Mouse (Mus musculus): ENCODE data around the gene D17Wsu92e. TPM values are rescaled to one million over a fixed set of nuclear protein-coding genes. Genes with fewer than 3 reads are reported as not detected.

D17Wsu92e gene
- polyA plus RNA-seq, 1 experiment = 65.1 TPM

GRCm38 (mm10) chr17:27796780-27797179 lies 23.7 kb downstream of the D17Wsu92e start:
- Histone ChIP-seq H3ac (ENCODE audit: control insufficient read depth, insufficient read length, low read depth) (no peak overlapping the region), H3K36me3 (ENCODE audit: control insufficient read depth, insufficient read depth) (peaks cover 7% of the 10 kb centered on the region), H3K27me3 (ENCODE audit: control insufficient read depth, insufficient read depth, insufficient read length) (no peaks in the 10 kb centered on the region), H3K79me2 (ENCODE audit: control insufficient read depth, insufficient read depth) (peaks cover 91% of the 10 kb centered on the region), H3K4me3 (ENCODE audit: insufficient read depth, poor library complexity, severe bottlenecking) (no peak overlapping the region), H3K79me3 (ENCODE audit: low read depth) (peaks cover 78% of the 10 kb centered on the region)
- TF ChIP-seq USF1 (IDR thresholded peaks at IDR 0.05; ENCODE audit: low read depth) (no peak), MAX (IDR thresholded peaks at IDR 0.05) (no peak)

- peaks cover 88% of the 10 kb centered on the region for H3K79me2 ChIP-seq (ENCODE audit: control insufficient read depth, insufficient read depth)
- TF ChIP-seq MYOD1 (IDR thresholded peaks at IDR 0.05; ENCODE audit: control insufficient read depth, insufficient read length, low read depth) (no peak), CTCF (IDR thresholded peaks at IDR 0.05; ENCODE audit: control insufficient read depth, insufficient read depth, insufficient read length) (no peak), FOSL1 (IDR thresholded peaks at IDR 0.05; ENCODE audit: insufficient read depth, low read length, poor library complexity, severe bottlenecking) (no peak), MYOG (IDR thresholded peaks at IDR 0.05; ENCODE audit: control insufficient read depth, extremely low read depth, insufficient read length) (no peak), MAX (IDR thresholded peaks at IDR 0.05) (no peak), CEBPB (IDR thresholded peaks at IDR 0.05; ENCODE audit: low read depth) (no peak), USF1 (IDR thresholded peaks at IDR 0.05; ENCODE audit: low read depth) (no peak)
- peaks cover 19% of the 10 kb centered on the region for H3K36me3 ChIP-seq (ENCODE audit: control insufficient read depth, insufficient read depth)
- no peak overlapping the region for H3ac ChIP-seq (ENCODE audit: control insufficient read depth, insufficient read length, low read depth)
- no peak overlapping the region for H3K4me3 ChIP-seq (ENCODE audit: insufficient read depth, poor library complexity, severe bottlenecking)
- H3K79me3 ChIP-seq (ENCODE audit: low read depth) = peaks cover 69% of the 10 kb centered on the region
- H3K27me3 ChIP-seq (ENCODE audit: control insufficient read depth, insufficient read depth, insufficient read length) = no peaks in the 10 kb centered on the region
These were observed 27.3 kb downstream of the D17Wsu92e start for GRCm38 (mm10) chr17:27793144-27793543.

GRCm38 (mm10) chr17:27792516-27792915 lies 27.9 kb downstream of the D17Wsu92e start:
- Histone ChIP-seq H3K36me3 (ENCODE audit: control insufficient read depth, insufficient read depth) (peaks cover 19% of the 10 kb centered on the region), H3K79me2 (ENCODE audit: control insufficient read depth, insufficient read depth) (peaks cover 88% of the 10 kb centered on the region), H3ac (ENCODE audit: control insufficient read depth, insufficient read length, low read depth) (no peak overlapping the region), H3K27me3 (ENCODE audit: control insufficient read depth, insufficient read depth, insufficient read length) (no peaks in the 10 kb centered on the region), H3K4me3 (ENCODE audit: insufficient read depth, poor library complexity, severe bottlenecking) (no peak overlapping the region), H3K79me3 (ENCODE audit: low read depth) (peaks cover 65% of the 10 kb centered on the region)
- TF ChIP-seq CTCF (IDR thresholded peaks at IDR 0.05; ENCODE audit: control insufficient read depth, insufficient read depth, insufficient read length) = no peak
- TF ChIP-seq MYOD1 (IDR thresholded peaks at IDR 0.05; ENCODE audit: control insufficient read depth, insufficient read length, low read depth) = no peak
- TF ChIP-seq FOSL1 (IDR thresholded peaks at IDR 0.05; ENCODE audit: insufficient read depth, low read length, poor library complexity, severe bottlenecking) = no peak
- no peak for TF ChIP-seq USF1 (IDR thresholded peaks at IDR 0.05; ENCODE audit: low read depth)
- no peak for TF ChIP-seq MAX (IDR thresholded peaks at IDR 0.05)
- no peak for TF ChIP-seq CEBPB (IDR thresholded peaks at IDR 0.05; ENCODE audit: low read depth)
- no peak for TF ChIP-seq MYOG (IDR thresholded peaks at IDR 0.05; ENCODE audit: control insufficient read depth, extremely low read depth, insufficient read length)

- Histone ChIP-seq H3K79me3 (ENCODE audit: low read depth) (peaks cover 56% of the 10 kb centered on the region), H3ac (ENCODE audit: control insufficient read depth, insufficient read length, low read depth) (no peak overlapping the region), H3K79me2 (ENCODE audit: control insufficient read depth, insufficient read depth) (peaks cover 87% of the 10 kb centered on the region), H3K27me3 (ENCODE audit: control insufficient read depth, insufficient read depth, insufficient read length) (no peaks in the 10 kb centered on the region), H3K36me3 (ENCODE audit: control insufficient read depth, insufficient read depth) (peaks cover 19% of the 10 kb centered on the region), H3K4me3 (ENCODE audit: insufficient read depth, poor library complexity, severe bottlenecking) (no peak overlapping the region)
- TF ChIP-seq CEBPB (IDR thresholded peaks at IDR 0.05; ENCODE audit: low read depth) = no peak
- TF ChIP-seq MAX (IDR thresholded peaks at IDR 0.05) = no peak
- TF ChIP-seq FOSL1 (IDR thresholded peaks at IDR 0.05; ENCODE audit: insufficient read depth, low read length, poor library complexity, severe bottlenecking) = no peak
- TF ChIP-seq USF1 (IDR thresholded peaks at IDR 0.05; ENCODE audit: low read depth) = no peak
These were observed 28.9 kb downstream of the D17Wsu92e start for GRCm38 (mm10) chr17:27791556-27791955.

GRCm38 (mm10) chr17:27790976-27791375 lies 29.5 kb downstream of the D17Wsu92e start:
- H3K4me3 ChIP-seq (ENCODE audit: insufficient read depth, poor library complexity, severe bottlenecking) = no peak overlapping the region
- H3K79me2 ChIP-seq (ENCODE audit: control insufficient read depth, insufficient read depth) = peaks cover 87% of the 10 kb centered on the region
- H3K36me3 ChIP-seq (ENCODE audit: control insufficient read depth, insufficient read depth) = peaks cover 21% of the 10 kb centered on the region
- H3ac ChIP-seq (ENCODE audit: control insufficient read depth, insufficient read length, low read depth) = no peak overlapping the region
- no peak for TF ChIP-seq CEBPB (IDR thresholded peaks at IDR 0.05; ENCODE audit: low read depth)
- TF ChIP-seq USF1 (IDR thresholded peaks at IDR 0.05; ENCODE audit: low read depth) = no peak
- TF ChIP-seq MYOG (IDR thresholded peaks at IDR 0.05; ENCODE audit: control insufficient read depth, extremely low read depth, insufficient read length) = no peak
- TF ChIP-seq MAX (IDR thresholded peaks at IDR 0.05) = no peak
- TF ChIP-seq FOSL1 (IDR thresholded peaks at IDR 0.05; ENCODE audit: insufficient read depth, low read length, poor library complexity, severe bottlenecking) = no peak
- no peak for TF ChIP-seq CTCF (IDR thresholded peaks at IDR 0.05; ENCODE audit: control insufficient read depth, insufficient read depth, insufficient read length)
- TF ChIP-seq MYOD1 (IDR thresholded peaks at IDR 0.05; ENCODE audit: control insufficient read depth, insufficient read length, low read depth) = no peak
- H3K27me3 ChIP-seq (ENCODE audit: control insufficient read depth, insufficient read depth, insufficient read length) = no peaks in the 10 kb centered on the region
- peaks cover 51% of the 10 kb centered on the region for H3K79me3 ChIP-seq (ENCODE audit: low read depth)

- peaks cover 29% of the 10 kb centered on the region for H3K36me3 ChIP-seq (ENCODE audit: control insufficient read depth, insufficient read depth)
- TF ChIP-seq USF1 (IDR thresholded peaks at IDR 0.05; ENCODE audit: low read depth) = no peak
- TF ChIP-seq CTCF (IDR thresholded peaks at IDR 0.05; ENCODE audit: control insufficient read depth, insufficient read depth, insufficient read length) = no peak
- TF ChIP-seq MYOD1 (IDR thresholded peaks at IDR 0.05; ENCODE audit: control insufficient read depth, insufficient read length, low read depth) = no peak
- TF ChIP-seq MAX (IDR thresholded peaks at IDR 0.05) = no peak
- no peak for TF ChIP-seq FOSL1 (IDR thresholded peaks at IDR 0.05; ENCODE audit: insufficient read depth, low read length, poor library complexity, severe bottlenecking)
- TF ChIP-seq CEBPB (IDR thresholded peaks at IDR 0.05; ENCODE audit: low read depth) = no peak
- no peak for TF ChIP-seq MYOG (IDR thresholded peaks at IDR 0.05; ENCODE audit: control insufficient read depth, extremely low read depth, insufficient read length)
- H3K27me3 ChIP-seq (ENCODE audit: control insufficient read depth, insufficient read depth, insufficient read length) = no peaks in the 10 kb centered on the region
- peaks cover 47% of the 10 kb centered on the region for H3K79me3 ChIP-seq (ENCODE audit: low read depth)
- peaks cover 80% of the 10 kb centered on the region for H3K79me2 ChIP-seq (ENCODE audit: control insufficient read depth, insufficient read depth)
- no peak overlapping the region for H3ac ChIP-seq (ENCODE audit: control insufficient read depth, insufficient read length, low read depth)
- no peak overlapping the region for H3K4me3 ChIP-seq (ENCODE audit: insufficient read depth, poor library complexity, severe bottlenecking)
These were observed 30.4 kb downstream of the D17Wsu92e start for GRCm38 (mm10) chr17:27790015-27790414.

Measured in C2C12 (cell line).